8 mouse cellular contexts compared by ENCODE assay signal in genomic region chr7:143153915-143154373, GRCm38 (mm10). TPM values are rescaled to one million over a fixed set of nuclear protein-coding genes. Genes with fewer than 3 reads are reported as not detected.
DNase-seq lines count a peak whose midpoint lies in the region; ATAC-seq and TF ChIP-seq lines count a peak whose summit lies in the region.

No protein-coding gene starts in this region.

- no peak overlapping the region for H3K27ac ChIP-seq in forebrain, embryonic 14.5 days (ENCODE audit: low read depth, low read length)
- H3K27ac ChIP-seq in liver, embryonic 16.5 days (ENCODE audit: low read length), result no peak overlapping the region
- H3K27ac ChIP-seq in neural tube, embryonic 13.5 days (replicated peaks), result peak overlapping the region; percentile 59; the same call in 1 of the 2 replicates

- intact Hi-C loops in heart, postnatal 10 days (cut with DNase I), result loop anchor here (1.0 to 10.0 kb wide), 2 partner anchors 310 to 601 kb away; partner anchors contain the start of gene Osbpl5

- peak; percentile 89 for DNase-seq in forebrain, embryonic 14.5 days (ENCODE audit: low spot score)
- DNase-seq in heart, postnatal 10 days, result peak; percentile 89 to 94
- DNase-seq in kidney, postnatal 4 days, result peak; percentile 92 to 94
- DNase-seq in telencephalon, adult 2 months (ENCODE audit: low read depth, low spot score), result peak; percentile 23

- H3K27me3 ChIP-seq in E14TG2a.4 (ENCODE audit: insufficient read depth, low read length), result peaks cover 70% of the 10 kb centered on the region
- H3K27me3 ChIP-seq in forebrain, embryonic 14.5 days (replicated peaks; ENCODE audit: control insufficient read depth, insufficient read depth, low read length), result no peaks in the 10 kb centered on the region
- H3K27me3 ChIP-seq in liver, embryonic 16.5 days (ENCODE audit: control insufficient read depth, insufficient read depth, low read depth, low read length), result no peaks in the 10 kb centered on the region
- no peaks in the 10 kb centered on the region for H3K27me3 ChIP-seq in neural tube, embryonic 13.5 days

- peak; percentile 49 for TF ChIP-seq CTCF in E14TG2a.4 (conservative IDR thresholded peaks at IDR 0.05; ENCODE audit: low read length)

- no peaks in the 10 kb centered on the region for H3K36me3 ChIP-seq in E14TG2a.4 (ENCODE audit: insufficient read depth, low read length)
- H3K36me3 ChIP-seq in forebrain, embryonic 14.5 days (ENCODE audit: control insufficient read depth, insufficient read depth, low read length), result no peaks in the 10 kb centered on the region
- no peaks in the 10 kb centered on the region for H3K36me3 ChIP-seq in liver, embryonic 16.5 days (ENCODE audit: control insufficient read depth, insufficient read depth)
- no peaks in the 10 kb centered on the region for H3K36me3 ChIP-seq in neural tube, embryonic 13.5 days

- H3K4me2 ChIP-seq in forebrain, embryonic 14.5 days (ENCODE audit: low read length), result peak overlapping the region; percentile 69
- peak overlapping the region; percentile 59 for H3K4me2 ChIP-seq in liver, embryonic 16.5 days (ENCODE audit: low read depth, low read length)
- peak overlapping the region; percentile 62 for H3K4me2 ChIP-seq in neural tube, embryonic 13.5 days

- peaks cover 25% of the 10 kb centered on the region for H3K4me1 ChIP-seq in E14TG2a.4 (replicated peaks; ENCODE audit: low read depth, low read length)
- peaks cover 12% of the 10 kb centered on the region for H3K4me1 ChIP-seq in forebrain, embryonic 14.5 days (ENCODE audit: control insufficient read depth, insufficient read depth, low read length)
- H3K4me1 ChIP-seq in liver, embryonic 16.5 days (ENCODE audit: control insufficient read depth, low read depth, low read length), result peaks cover 5% of the 10 kb centered on the region
- H3K4me1 ChIP-seq in neural tube, embryonic 13.5 days (replicated peaks), result peaks cover 23% of the 10 kb centered on the region

- H3K4me3 ChIP-seq in E14TG2a.4 (replicated peaks; ENCODE audit: low read length), result peak overlapping the region; percentile 67
- H3K4me3 ChIP-seq in forebrain, embryonic 14.5 days (ENCODE audit: low read depth, low read length), result peak overlapping the region; percentile 29
- H3K4me3 ChIP-seq in liver, embryonic 16.5 days (ENCODE audit: low read depth, low read length), result peak overlapping the region; percentile 33
- H3K4me3 ChIP-seq in neural tube, embryonic 13.5 days, result peak overlapping the region; percentile 31

- no peaks in the 10 kb centered on the region for H3K9me3 ChIP-seq in E14TG2a.4 (ENCODE audit: low read length)
- H3K9me3 ChIP-seq in forebrain, embryonic 14.5 days (replicated peaks; ENCODE audit: control insufficient read depth, low read length), result no peaks in the 10 kb centered on the region
- H3K9me3 ChIP-seq in liver, embryonic 16.5 days (replicated peaks; ENCODE audit: control insufficient read depth, low read length), result no peaks in the 10 kb centered on the region
- no peaks in the 10 kb centered on the region for H3K9me3 ChIP-seq in neural tube, embryonic 13.5 days

- peak; percentile 49; the same call in 1 of the 2 replicates for ATAC-seq in cerebellum, adult (ENCODE audit: insufficient number of reproducible peaks, low FRiP score, low TSS enrichment)
- peak; percentile 94 for ATAC-seq in forebrain, embryonic 14.5 days
- ATAC-seq in liver, embryonic 16.5 days (ENCODE audit: low read depth), result peak; percentile 74
- ATAC-seq in neural tube, embryonic 13.5 days (ENCODE audit: low read depth), result peak; percentile 90

- peak overlapping the region; percentile 53 for H3K9ac ChIP-seq in forebrain, embryonic 14.5 days (ENCODE audit: low read length)
- H3K9ac ChIP-seq in liver, embryonic 16.5 days (ENCODE audit: low read depth, low read length), result peak overlapping the region; percentile 25; the same call in 1 of the 2 replicates
- H3K9ac ChIP-seq in neural tube, embryonic 13.5 days, result peak overlapping the region; percentile 64

- 2% methylated on average over 18 of the region's 18 CpGs for WGBS in forebrain, embryonic 14.5 days
- WGBS in liver, embryonic 16.5 days (ENCODE audit: insufficient replicate concordance), result 5% methylated on average over 18 of the region's 18 CpGs
- WGBS in neural tube, embryonic 13.5 days, result 2% methylated on average over 18 of the region's 18 CpGs

RNA-seq across cellular contexts. Expression of gene Kcnq1, which starts 47.8 kb away (rescaled TPM):
- 0.90 and 2.1 TPM in 2 replicates for polyA plus RNA-seq in forebrain, embryonic 14.5 days (2014; fragmentation: Nextera tagmentation; extraction: Ambion mirVana)
- total RNA-seq in heart, postnatal 10 days (2021), result 10 to 100 TPM; 40.9 to 42.0 TPM
- polyA plus RNA-seq in liver, embryonic 16.5 days (2015; fragmentation: Nextera tagmentation; extraction: Ambion mirVana), result 0.36 and 0.65 TPM in 2 replicates
- 1.3 and 2.0 TPM in 2 replicates for polyA plus RNA-seq in neural tube, embryonic 13.5 days (2015; fragmentation: Nextera tagmentation; extraction: Ambion mirVana)

RNA-seq across cellular contexts. Expression of gene Trpm5, which starts 59.5 kb away (rescaled TPM):
- polyA plus RNA-seq in forebrain, embryonic 14.5 days (2014; fragmentation: Nextera tagmentation; extraction: Ambion mirVana), result 1.4 and 2.0 TPM in 2 replicates
- total RNA-seq in heart, postnatal 10 days (2021), result under 1 TPM; 0.43 to 0.62 TPM
- 0.78 and 0.83 TPM in 2 replicates for polyA plus RNA-seq in liver, embryonic 16.5 days (2015; fragmentation: Nextera tagmentation; extraction: Ambion mirVana)
- 2.0 and 3.1 TPM in 2 replicates for polyA plus RNA-seq in neural tube, embryonic 13.5 days (2015; fragmentation: Nextera tagmentation; extraction: Ambion mirVana)

Comparison
In these comparisons a context has a peak if more than half of its experiments do, and no peak if none do; other contexts are left out.
1. DNase-seq: peak in every context shown above with its lines; median percentile 93 in kidney, postnatal 4 days; 92 in heart, postnatal 10 days; 89 in forebrain, embryonic 14.5 days; 23 in telencephalon, adult 2 months.